Mouse (Mus musculus) cerebellum, adult 8-10 months (tissue): Measurements from ENCODE around the gene Tapt1.

Experiments
- DNase-seq: peaks from one replicate; pipeline ENCODE4 v3.0.0; 2022

Tapt1 gene

GRCm38 (mm10) chr5:44233933-44234332 is 7.5 kb upstream of the Tapt1 start:
- no peak for DNase-seq

GRCm38 (mm10) chr5:44228756-44229155 is 2.3 kb upstream of the Tapt1 start:
- DNase-seq, result no peak

- DNase-seq, result no peak
Measured at GRCm38 (mm10) chr5:44228323-44228722, 1.9 kb upstream of the Tapt1 start.

- DNase-seq, result no peak
Measured at GRCm38 (mm10) chr5:44227462-44227840, 1.0 kb upstream of the Tapt1 start.

GRCm38 (mm10) chr5:44225911-44226520 is 410 bp downstream of the Tapt1 start:
- no peak for DNase-seq

GRCm38 (mm10) chr5:44224916-44225600 is 1.4 kb downstream of the Tapt1 start:
- no peak for DNase-seq

GRCm38 (mm10) chr5:44224251-44224650 is 2.2 kb downstream of the Tapt1 start:
- DNase-seq, result no peak

GRCm38 (mm10) chr5:44223341-44223881 is 3.0 kb downstream of the Tapt1 start:
- DNase-seq, result no peak

GRCm38 (mm10) chr5:44220430-44220829 is 6.0 kb downstream of the Tapt1 start:
- DNase-seq, result no peak

- no peak for DNase-seq
Measured at GRCm38 (mm10) chr5:44219871-44220270, 6.6 kb downstream of the Tapt1 start.

GRCm38 (mm10) chr5:44218483-44218882 is 7.9 kb downstream of the Tapt1 start:
- no peak for DNase-seq

- DNase-seq, result no peak
Measured at GRCm38 (mm10) chr5:44217685-44218041, 8.8 kb downstream of the Tapt1 start.

GRCm38 (mm10) chr5:44217041-44217684 is 9.3 kb downstream of the Tapt1 start:
- DNase-seq, result no peak

GRCm38 (mm10) chr5:44215118-44215517 is 11.3 kb downstream of the Tapt1 start:
- DNase-seq, result no peak

GRCm38 (mm10) chr5:44214025-44214424 is 12.4 kb downstream of the Tapt1 start:
- DNase-seq, result no peak

- no peak for DNase-seq
Measured at GRCm38 (mm10) chr5:44213391-44213790, 13.0 kb downstream of the Tapt1 start.

GRCm38 (mm10) chr5:44211818-44212465 is 14.5 kb downstream of the Tapt1 start:
- DNase-seq, result no peak

GRCm38 (mm10) chr5:44207286-44207685 is 19.1 kb downstream of the Tapt1 start:
- no peak for DNase-seq

GRCm38 (mm10) chr5:44206651-44207050 is 19.8 kb downstream of the Tapt1 start:
- DNase-seq, result no peak

GRCm38 (mm10) chr5:44203410-44203809 is 23.0 kb downstream of the Tapt1 start:
- DNase-seq, result no peak

- no peak for DNase-seq
Measured at GRCm38 (mm10) chr5:44201665-44202064, 24.8 kb downstream of the Tapt1 start.

GRCm38 (mm10) chr5:44199109-44199508 is 27.3 kb downstream of the Tapt1 start:
- DNase-seq, result no peak

GRCm38 (mm10) chr5:44198471-44198870 is 28.0 kb downstream of the Tapt1 start:
- no peak for DNase-seq

- no peak for DNase-seq
Measured at GRCm38 (mm10) chr5:44197806-44198205, 28.6 kb downstream of the Tapt1 start.
